Mouse (Mus musculus) stomach, postnatal 0 days (tissue): ENCODE results near the gene Gpr107. TPM values are rescaled to one million over a fixed set of nuclear protein-coding genes. Genes with fewer than 3 reads are reported as not detected.

ENCODE experiments used
- ATAC-seq: fragments of 200-750 bp; cut with Nextera tagmentation; 2 replicates; pipeline ENCODE4 v1.8.0; 2017; ENCODE audit not compliant: low FRiP score, low TSS enrichment
- DNase-seq: peaks from one replicate; pipeline ENCODE4 v3.0.0-alpha.2; 2016; ENCODE audit warnings: low spot score
- H3K27ac ChIP-seq: fragments of 300-500 bp; sonication (generic); replicated peaks from 2 replicates; pipeline ENCODE4 v1.5.1; 2014; ENCODE audit warnings: mild to moderate bottlenecking, control low read depth
- H3K27me3 ChIP-seq: fragments of 300-500 bp; sonication (generic); 2 replicates; pipeline ENCODE4 v1.6.1; 2014; ENCODE audit warnings: low read length; ENCODE audit not compliant: control insufficient read depth, insufficient read depth
- H3K36me3 ChIP-seq: fragments of 300-500 bp; sonication (generic); 2 replicates; pipeline ENCODE4 v1.6.1; 2014; ENCODE audit warnings: low read length, mixed read lengths; ENCODE audit not compliant: control insufficient read depth, insufficient read depth
- H3K4me1 ChIP-seq: fragments of 300-500 bp; sonication (generic); replicated peaks from 2 replicates; pipeline ENCODE4 v1.6.1; 2014; ENCODE audit warnings: antibody characterized with exemption; ENCODE audit not compliant: control insufficient read depth, insufficient read depth
- H3K4me2 ChIP-seq: fragments of 300-500 bp; sonication (generic); replicated peaks from 2 replicates; pipeline ENCODE4 v1.6.1; 2014; ENCODE audit warnings: low read depth, mild to moderate bottlenecking, control low read depth, moderate library complexity
- H3K4me3 ChIP-seq: fragments of 300-500 bp; sonication (generic); 2 replicates; pipeline ENCODE4 v1.5.1; 2014; ENCODE audit warnings: low read depth, low read length, control low read depth
- H3K9ac ChIP-seq: fragments of 300-500 bp; sonication (generic); 2 replicates; pipeline ENCODE4 v1.6.1; 2014; ENCODE audit warnings: mild to moderate bottlenecking, low read length, control low read depth, mixed read lengths
- H3K9me3 ChIP-seq: fragments of 300-500 bp; sonication (generic); 2 replicates; pipeline ENCODE4 v1.6.1; 2016; ENCODE audit warnings: low read length; ENCODE audit not compliant: control insufficient read depth
- CTCF ChIP-seq: IDR thresholded peaks from 2 replicates; pipeline ENCODE4 v1.5.1; 2016; ENCODE audit warnings: antibody characterized with exemption, low read depth, mild to moderate bottlenecking, moderate library complexity
- EP300 ChIP-seq: optimal IDR thresholded peaks from 2 replicates; pipeline ENCODE3; 2016; ENCODE audit warnings: antibody characterized with exemption
- WGBS: fragments of 180-500 bp; shearing (Covaris S2); extraction: QIAGEN DNeasy Blood & Tissue Kit; methylation state at CpG from one replicate; pipeline ENCODE4 v1.1.7; 2014; 5-methylcytosine and 5-hydroxymethylcytosine counted together
- polyA plus RNA-seq: library from polyadenylated mRNA; unstranded; fragments of >200 nt; fragmentation: Nextera tagmentation; extraction: Ambion mirVana; gene quantifications from 2 replicates; pipeline ENCODE4 v1.2.1, GENCODE M21; 2015

The Gpr107 gene
- polyA plus RNA-seq, 1 experiment from 2014 or later: 23.7 TPM

DNA sequence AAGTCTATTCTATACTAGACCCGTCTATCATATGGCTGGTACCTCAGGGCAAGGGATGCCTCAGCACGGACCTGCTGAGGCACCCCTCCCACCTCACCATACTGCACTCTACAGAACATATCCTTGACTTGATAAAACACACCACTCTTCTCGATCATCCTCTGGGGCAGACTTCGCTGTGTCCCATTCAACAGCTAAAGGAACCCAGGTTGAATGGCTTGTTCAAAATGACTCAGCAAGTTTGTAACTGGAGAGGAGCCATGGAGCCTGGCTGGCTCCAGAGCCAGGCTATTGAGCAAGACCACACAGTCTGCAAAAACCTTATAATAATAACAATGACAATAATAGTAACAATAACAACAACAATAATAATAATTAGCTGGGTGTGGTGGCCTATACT is 24.2 kb upstream of the Gpr107 start:
- H3K9me3 ChIP-seq: no peaks in the 10 kb centered on the region
- H3K36me3 ChIP-seq: no peaks in the 10 kb centered on the region
- WGBS: 54% methylated on average over 4 of the region's 4 CpGs
- peaks cover 18% of the 10 kb centered on the region for H3K4me1 ChIP-seq
- ATAC-seq: no peak
- no peak overlapping the region for H3K4me2 ChIP-seq
- H3K9ac ChIP-seq: no peak overlapping the region
- H3K4me3 ChIP-seq: no peak overlapping the region
- H3K27me3 ChIP-seq: no peaks in the 10 kb centered on the region
- no peak for DNase-seq
- H3K27ac ChIP-seq: 0 out of 2 replicates have a peak overlapping the region, but pooled peaks have one; percentile 71
- TF ChIP-seq EP300: no peak
- no peak for TF ChIP-seq CTCF

DNA sequence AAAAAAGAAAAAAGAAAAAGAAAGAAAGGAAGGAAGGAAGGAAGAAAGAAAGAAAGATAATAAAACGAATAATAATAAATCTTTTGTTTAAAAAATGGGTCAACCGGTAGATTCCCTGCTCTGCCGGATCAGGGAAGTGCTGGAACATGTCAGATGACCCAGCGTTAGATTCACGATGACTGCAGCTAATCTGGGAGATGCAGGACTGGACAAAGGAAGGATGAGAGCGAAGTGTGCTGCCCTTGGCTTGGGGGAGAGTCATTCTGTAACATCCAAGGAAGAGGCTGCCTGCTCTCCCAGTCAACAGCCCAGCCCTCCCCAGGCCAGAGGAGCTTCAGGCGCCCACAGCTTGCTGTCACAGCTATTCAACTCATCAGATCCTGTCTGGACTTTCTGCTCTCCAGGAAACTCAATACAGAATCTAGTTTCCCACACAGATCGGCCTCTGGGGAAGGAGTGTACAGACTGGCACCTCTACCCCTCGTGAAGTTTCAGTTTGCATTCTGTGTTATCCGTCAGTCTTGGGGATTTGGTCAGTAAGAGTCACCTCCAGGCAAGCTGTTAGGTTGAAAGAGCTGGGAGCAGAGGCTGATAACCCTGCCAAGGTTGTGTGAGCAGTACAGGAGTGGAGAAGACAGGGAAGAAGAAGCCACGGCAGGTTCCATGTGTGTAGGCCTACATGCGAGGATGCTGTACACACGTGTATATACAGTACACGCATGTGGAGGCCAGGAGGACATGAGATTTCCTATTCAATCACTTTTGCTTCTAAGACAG is 22.2 kb upstream of the Gpr107 start:
- Histone ChIP-seq H3K9me3 (no peaks in the 10 kb centered on the region), H3K4me1 (peaks cover 14% of the 10 kb centered on the region; the same call in 1 of the 2 replicates), H3K9ac (no peak overlapping the region), H3K36me3 (no peaks in the 10 kb centered on the region), H3K27me3 (no peaks in the 10 kb centered on the region), H3K4me3 (no peak overlapping the region), H3K27ac (peak overlapping the region; percentile 45; the same call in 1 of the 2 replicates), H3K4me2 (no peak overlapping the region)
- TF ChIP-seq CTCF: no peak
- no peak for TF ChIP-seq EP300
- 65% methylated on average over 14 of the region's 14 CpGs for WGBS
- DNase-seq (no peak), ATAC-seq (no peak)

DNA sequence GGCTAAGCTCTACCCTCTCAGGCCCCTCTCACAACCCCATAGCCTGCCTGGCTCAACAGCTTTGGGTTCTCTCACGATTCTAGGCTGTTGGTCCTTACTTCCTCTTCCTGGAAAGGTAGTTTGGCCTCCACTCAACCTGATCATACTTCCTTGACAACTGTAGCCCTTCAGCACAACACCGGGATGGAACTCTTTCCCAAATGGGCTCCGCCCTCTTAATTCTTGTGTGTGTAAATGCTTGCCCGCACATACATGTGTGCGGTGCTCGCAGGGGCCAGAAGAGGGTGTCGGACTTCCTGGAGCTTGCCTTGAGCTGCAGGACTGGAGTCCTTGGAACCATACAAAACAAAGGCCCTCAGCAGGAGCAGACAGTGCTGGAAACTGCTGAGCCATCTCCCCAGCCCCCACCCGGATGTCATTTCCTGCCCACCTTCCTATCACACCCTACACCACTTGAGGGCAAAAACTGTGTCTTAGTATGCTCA is 21.3 kb upstream of the Gpr107 start:
- TF ChIP-seq EP300 (no peak), CTCF (peak; percentile 42)
- no peak for DNase-seq
- H3K9ac ChIP-seq: no peak overlapping the region

DNA sequence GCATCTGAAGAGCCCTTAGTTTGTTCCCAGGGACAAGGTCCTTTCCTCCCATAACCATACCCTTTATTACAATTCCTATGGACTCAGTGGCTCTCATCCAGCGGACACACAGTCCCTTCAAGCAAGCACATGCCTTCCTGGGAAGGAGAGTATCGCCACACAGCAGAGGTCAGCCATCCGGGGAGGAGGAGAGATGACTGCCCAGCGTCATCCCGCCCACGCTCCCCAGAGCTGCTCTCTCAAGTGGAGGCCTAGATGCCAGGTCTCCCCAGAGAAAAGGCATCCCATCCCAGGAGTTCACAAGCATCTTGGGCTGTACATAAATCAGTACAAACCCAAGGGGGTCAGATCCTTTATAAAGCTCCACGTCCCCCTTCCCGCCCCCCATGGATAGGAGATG is 19.4 kb upstream of the Gpr107 start:
- no peak overlapping the region for H3K9ac ChIP-seq
- H3K27me3 ChIP-seq: no peaks in the 10 kb centered on the region
- no peaks in the 10 kb centered on the region for H3K9me3 ChIP-seq
- peaks cover 12% of the 10 kb centered on the region; the same call in 1 of the 2 replicates for H3K4me1 ChIP-seq
- TF ChIP-seq CTCF: no peak
- no peak for TF ChIP-seq EP300
- H3K27ac ChIP-seq: peak overlapping the region; percentile 53
- no peak for ATAC-seq
- H3K4me3 ChIP-seq: no peak overlapping the region
- no peaks in the 10 kb centered on the region for H3K36me3 ChIP-seq
- H3K4me2 ChIP-seq: no peak overlapping the region
- WGBS: 56% methylated on average over 8 of the region's 8 CpGs
- no peak for DNase-seq

More for the DNA sequence above, 21.3 kb upstream of the Gpr107 start:
- no peak overlapping the region for H3K4me3 ChIP-seq
- no peak overlapping the region for H3K4me2 ChIP-seq
- peaks cover 14% of the 10 kb centered on the region; the same call in 1 of the 2 replicates for H3K4me1 ChIP-seq
- ATAC-seq: 0 out of 2 replicates have a peak, but pooled peaks have one; percentile 31
- WGBS: 64% methylated on average over 8 of the region's 8 CpGs
- no peaks in the 10 kb centered on the region for H3K27me3 ChIP-seq
- no peaks in the 10 kb centered on the region for H3K9me3 ChIP-seq
- no peaks in the 10 kb centered on the region for H3K36me3 ChIP-seq
- peak overlapping the region; percentile 45; the same call in 1 of the 2 replicates for H3K27ac ChIP-seq

DNA sequence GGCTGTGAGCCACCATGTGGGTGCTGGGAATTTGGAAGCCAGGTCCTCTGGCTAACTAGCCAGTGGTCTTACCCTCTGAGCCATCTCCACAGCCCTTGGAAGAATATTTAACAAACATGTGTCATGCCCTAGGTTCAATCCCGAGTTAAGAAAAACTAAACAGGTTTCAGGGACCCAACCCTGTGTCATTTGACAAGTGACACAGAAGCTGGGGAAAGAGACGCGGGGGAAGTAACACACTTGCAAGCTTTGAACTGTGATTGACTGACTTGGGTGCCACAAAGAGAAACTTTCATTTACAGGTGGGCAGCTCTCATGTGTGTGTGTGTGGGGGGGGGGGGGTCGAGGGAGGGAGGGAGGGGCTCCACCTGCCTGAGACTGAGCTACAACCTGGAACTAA is 18.1 kb upstream of the Gpr107 start:
- no peaks in the 10 kb centered on the region for H3K36me3 ChIP-seq
- no peak overlapping the region for H3K9ac ChIP-seq
- DNase-seq: no peak
- H3K4me1 ChIP-seq: peaks cover 10% of the 10 kb centered on the region; the same call in 1 of the 2 replicates
- no peak overlapping the region for H3K4me2 ChIP-seq
- H3K27me3 ChIP-seq: no peaks in the 10 kb centered on the region
- ATAC-seq: no peak
- 45% methylated on average over 4 of the region's 4 CpGs for WGBS
- no peaks in the 10 kb centered on the region for H3K9me3 ChIP-seq
- H3K27ac ChIP-seq: no peak overlapping the region
- TF ChIP-seq EP300: no peak
- no peak for TF ChIP-seq CTCF
- H3K4me3 ChIP-seq: no peak overlapping the region

DNA sequence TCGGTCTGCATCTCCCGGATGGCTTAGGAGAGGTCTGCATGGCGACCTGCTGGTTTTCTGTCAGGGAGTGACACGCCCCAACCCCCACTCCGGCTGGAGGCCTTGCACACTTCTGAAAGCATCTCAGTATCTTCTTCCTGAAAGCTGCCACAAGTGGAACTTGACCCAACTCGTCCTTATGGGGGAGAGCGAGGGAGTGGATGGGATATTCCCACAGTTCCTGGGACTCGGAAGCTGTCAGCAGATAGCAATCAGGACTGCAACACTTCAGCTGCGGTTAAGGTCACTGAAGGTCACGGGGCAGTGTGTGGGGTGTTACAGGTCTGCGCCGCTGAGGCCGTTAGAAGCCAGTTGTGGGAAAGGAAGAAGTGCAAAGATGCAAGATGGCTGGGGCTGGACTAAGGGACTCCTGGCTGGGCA is 16.6 kb upstream of the Gpr107 start:
- TF ChIP-seq EP300 (no peak), CTCF (no peak)

More for the DNA sequence above, 16.6 kb upstream of the Gpr107 start:
- H3K4me3 ChIP-seq: no peak overlapping the region
- H3K4me1 ChIP-seq: peaks cover 6% of the 10 kb centered on the region; the same call in 1 of the 2 replicates
- H3K4me2 ChIP-seq: no peak overlapping the region
- ATAC-seq: no peak
- no peak for DNase-seq
- no peak overlapping the region for H3K9ac ChIP-seq
- no peaks in the 10 kb centered on the region for H3K36me3 ChIP-seq
- no peaks in the 10 kb centered on the region for H3K27me3 ChIP-seq
- H3K9me3 ChIP-seq: no peaks in the 10 kb centered on the region
- H3K27ac ChIP-seq: no peak overlapping the region
- 57% methylated on average over 13 of the region's 13 CpGs for WGBS
